ENCODE assay signal across 25 mouse cellular contexts in the genomic region with DNA sequence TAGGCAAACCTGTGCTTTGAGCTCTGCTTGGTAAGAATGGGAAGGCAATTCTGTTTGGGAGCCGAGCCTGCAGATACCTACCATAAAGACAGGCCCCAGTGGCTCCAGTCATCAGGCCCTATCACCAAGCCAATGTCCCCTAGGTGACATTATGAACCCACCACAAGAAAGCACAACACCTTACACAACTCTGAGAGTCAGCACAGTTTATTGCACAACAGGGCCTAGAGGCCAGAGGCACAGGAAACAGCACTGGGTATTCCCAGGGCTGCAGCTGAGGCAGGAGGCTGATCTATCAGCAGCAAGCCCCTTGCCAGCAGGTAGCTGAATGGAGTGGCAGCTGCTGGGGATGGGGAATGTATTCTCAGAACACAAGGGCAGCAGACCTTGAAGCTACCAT. TPM values are rescaled to one million over a fixed set of nuclear protein-coding genes. Genes with fewer than 3 reads are reported as not detected.
DNase-seq lines count a peak whose midpoint lies in the region; ATAC-seq and TF ChIP-seq lines count a peak whose summit lies in the region.
"Had no signal": no experiment of that assay in that cellular context is flagged by ENCODE, and none has a peak within 500 bp of the region (broad histone marks: within the 10 kb centered on the region; RNA-seq: fewer than 3 reads in every experiment).

No protein-coding gene starts in this region.

- DNase-seq in heart, embryonic 10.5 days (ENCODE audit: low spot score): no peak
- no peak for DNase-seq in heart, adult 2 months
- DNase-seq in 416B (ENCODE audit: low read depth) (peak; percentile 62), adipocyte (ENCODE audit: low spot score) (peak; percentile 15)
- no peak for DNase-seq in lung, postnatal 10 days
- DNase-seq in left cerebral cortex, adult 8-10 months (ENCODE audit: low spot score in 2 of 2): no peak
- DNase-seq: adrenal gland, postnatal 25 days; cerebellum, adult 2 months; cerebellum, postnatal 14 days; forebrain, postnatal 0 days; gastrocnemius, postnatal 14 days; heart, postnatal 14 days had no signal

- peaks cover 17% of the 10 kb centered on the region for H3K4me1 ChIP-seq in heart, embryonic 10.5 days
- no peaks in the 10 kb centered on the region for H3K4me1 ChIP-seq in heart, adult 2 months (ENCODE audit: control insufficient read depth, insufficient read depth, low read length)
- H3K4me1 ChIP-seq in kidney, embryonic 15.5 days: peaks cover 19% of the 10 kb centered on the region
- H3K4me1 ChIP-seq: embryonic facial prominence, embryonic 13.5 days; forebrain, embryonic 13.5 days; heart, embryonic 15.5 days; hindbrain, embryonic 15.5 days had no signal

- 76% methylated on average over 1 of the region's 1 CpGs for WGBS in heart, embryonic 10.5 days
- 78% methylated on average over 1 of the region's 1 CpGs for WGBS in heart, adult 2 months
- WGBS in kidney, embryonic 15.5 days: 42% methylated on average over 1 of the region's 1 CpGs

- TF ChIP-seq POLR2A in heart, adult 2 months (IDR thresholded peaks at IDR 0.05; ENCODE audit: insufficient read depth, low read depth, low read length): no peak

- intact Hi-C loops in heart, adult 2 months (cut with DNase I): no loop called here

- H3K9ac ChIP-seq in heart, adult 2 months (ENCODE audit: low read depth, low read length): no peak overlapping the region
- no peak overlapping the region for H3K9ac ChIP-seq in kidney, embryonic 15.5 days
- H3K9ac ChIP-seq: embryonic facial prominence, embryonic 13.5 days; forebrain, embryonic 13.5 days; forebrain, postnatal 0 days; heart, embryonic 15.5 days; hindbrain, embryonic 15.5 days had no signal

- H3K9me3 ChIP-seq in heart, embryonic 10.5 days: no peaks in the 10 kb centered on the region
- no peaks in the 10 kb centered on the region for H3K9me3 ChIP-seq in kidney, embryonic 15.5 days (replicated peaks)
- H3K9me3 ChIP-seq: embryonic facial prominence, embryonic 13.5 days; forebrain, embryonic 13.5 days; heart, embryonic 15.5 days; hindbrain, embryonic 15.5 days had no signal

- ATAC-seq in granulocyte monocyte progenitor cell, adult 5-6 weeks (replicated peaks; ENCODE audit: poor library complexity, severe bottlenecking): peak; percentile 84
- ATAC-seq in kidney, embryonic 15.5 days (replicated peaks; ENCODE audit: low FRiP score): no peak
- ATAC-seq: forebrain, embryonic 13.5 days; forebrain, postnatal 0 days; intestine, embryonic 16.5 days had no signal

- TF ChIP-seq EP300 in heart, adult 2 months (IDR thresholded peaks at IDR 0.05; ENCODE audit: insufficient read depth, low read depth, low read length): no peak

- H3K27me3 ChIP-seq in heart, embryonic 10.5 days (ENCODE audit: insufficient read depth, poor library complexity, severe bottlenecking): peaks cover 44% of the 10 kb centered on the region
- H3K27me3 ChIP-seq in heart, adult 2 months (ENCODE audit: control insufficient read depth, insufficient read depth, low read length): no peaks in the 10 kb centered on the region
- no peaks in the 10 kb centered on the region for H3K27me3 ChIP-seq in kidney, embryonic 15.5 days
- H3K27me3 ChIP-seq: forebrain, embryonic 13.5 days; hindbrain, embryonic 15.5 days had no signal

- peak overlapping the region; percentile 38; the same call in 1 of the 2 replicates for H3K27ac ChIP-seq in heart, embryonic 10.5 days
- no peak overlapping the region for H3K27ac ChIP-seq in heart, adult 2 months
- no peak overlapping the region for H3K27ac ChIP-seq in kidney, embryonic 15.5 days
- H3K27ac ChIP-seq: embryonic facial prominence, embryonic 13.5 days; forebrain, embryonic 13.5 days; heart, embryonic 15.5 days; hindbrain, embryonic 15.5 days had no signal

- no peak overlapping the region for H3K4me2 ChIP-seq in kidney, embryonic 15.5 days
- H3K4me2 ChIP-seq: embryonic facial prominence, embryonic 13.5 days; forebrain, embryonic 13.5 days; heart, embryonic 15.5 days; hindbrain, embryonic 15.5 days had no signal

- no peak for TF ChIP-seq CTCF in heart, adult 2 months (IDR thresholded peaks at IDR 0.05)

- H3K79me2 ChIP-seq in heart, adult 2 months (replicated peaks; ENCODE audit: control insufficient read depth, insufficient read depth, low read length): no peaks in the 10 kb centered on the region

- H3K4me3 ChIP-seq in heart, embryonic 10.5 days: no peak overlapping the region
- H3K4me3 ChIP-seq in heart, adult 2 months: no peak overlapping the region
- H3K4me3 ChIP-seq in kidney, embryonic 15.5 days (replicated peaks): no peak overlapping the region
- H3K4me3 ChIP-seq: embryonic facial prominence, embryonic 13.5 days; forebrain, embryonic 13.5 days; heart, embryonic 15.5 days; hindbrain, embryonic 15.5 days had no signal

- H3K36me3 ChIP-seq in heart, embryonic 10.5 days: no peaks in the 10 kb centered on the region
- H3K36me3 ChIP-seq in heart, adult 2 months (ENCODE audit: control insufficient read depth, insufficient read depth, low read length): no peaks in the 10 kb centered on the region
- no peaks in the 10 kb centered on the region for H3K36me3 ChIP-seq in kidney, embryonic 15.5 days
- H3K36me3 ChIP-seq: embryonic facial prominence, embryonic 13.5 days; heart, embryonic 15.5 days; hindbrain, embryonic 15.5 days had no signal

RNA-seq across cellular contexts. Expression of a gene that starts 6.4 kb away (rescaled TPM):
- polyA plus RNA-seq in heart, embryonic 10.5 days (2016; fragmentation: Nextera tagmentation; extraction: Ambion mirVana): not detected in 2 replicates
- total RNA-seq in heart, adult 2 months (2021): not detected
- polyA plus RNA-seq in heart, adult 2 months (2012; rRNA removed): not detected in 2 replicates
- total RNA-seq in granulocyte monocyte progenitor cell, adult 5-6 weeks (2014; fragmentation: Nextera tagmentation): not detected in 2 replicates
- total RNA-seq in granulocyte monocyte progenitor cell, adult 5-6 weeks (2017): 0.34 TPM in 1 of 2 replicates, not detected in the other
- polyA plus RNA-seq in kidney, embryonic 15.5 days (2015; fragmentation: Nextera tagmentation; extraction: Ambion mirVana): not detected in 2 replicates
- total RNA-seq in left cerebral cortex, adult 8-10 months (2022): not detected
- total RNA-seq: adrenal gland, adult 18-20 months; adrenal gland, postnatal 25 days; CH12.LX; forebrain, postnatal 0 days; gastrocnemius, adult 18-20 months; heart, postnatal 14 days had no signal
- polyA plus RNA-seq: cerebellum, adult 2 months; cortical plate, adult 2 months; embryonic facial prominence, embryonic 13.5 days; forebrain, embryonic 13.5 days; forebrain, postnatal 0 days; gonadal fat pad, adult 2 months; heart, embryonic 15.5 days; hindbrain, embryonic 11.5 days; hindbrain, embryonic 15.5 days had no signal

RNA-seq across cellular contexts. Expression of a gene that starts 11.7 kb away (rescaled TPM):
- polyA plus RNA-seq in heart, embryonic 10.5 days (2016; fragmentation: Nextera tagmentation; extraction: Ambion mirVana): not detected in 2 replicates
- total RNA-seq in heart, adult 2 months (2021): not detected
- polyA plus RNA-seq in heart, adult 2 months (2012; rRNA removed): 0.12 TPM in 1 of 2 replicates, not detected in the other
- total RNA-seq in granulocyte monocyte progenitor cell, adult 5-6 weeks (2014; fragmentation: Nextera tagmentation): not detected in 2 replicates
- total RNA-seq in granulocyte monocyte progenitor cell, adult 5-6 weeks (2017): not detected in 2 replicates
- not detected in 2 replicates for polyA plus RNA-seq in kidney, embryonic 15.5 days (2015; fragmentation: Nextera tagmentation; extraction: Ambion mirVana)
- total RNA-seq in left cerebral cortex, adult 8-10 months (2022): not detected
- total RNA-seq: adrenal gland, adult 18-20 months; adrenal gland, postnatal 25 days; CH12.LX; gastrocnemius, adult 18-20 months; gastrocnemius, postnatal 14 days; heart, postnatal 14 days had no signal
- polyA plus RNA-seq: cerebellum, adult 2 months; cortical plate, adult 2 months; embryonic facial prominence, embryonic 13.5 days; forebrain, embryonic 13.5 days; gonadal fat pad, adult 2 months; heart, embryonic 15.5 days; hindbrain, embryonic 11.5 days; intestine, embryonic 16.5 days had no signal

RNA-seq across cellular contexts. Expression of a gene that starts 21.4 kb away (rescaled TPM):
- polyA plus RNA-seq in heart, embryonic 10.5 days (2016; fragmentation: Nextera tagmentation; extraction: Ambion mirVana): not detected in 2 replicates
- not detected for total RNA-seq in heart, adult 2 months (2021)
- not detected in 2 replicates for polyA plus RNA-seq in heart, adult 2 months (2012; rRNA removed)
- not detected in 2 replicates for total RNA-seq in granulocyte monocyte progenitor cell, adult 5-6 weeks (2014; fragmentation: Nextera tagmentation)
- not detected in 2 replicates for total RNA-seq in granulocyte monocyte progenitor cell, adult 5-6 weeks (2017)
- polyA plus RNA-seq in kidney, embryonic 15.5 days (2015; fragmentation: Nextera tagmentation; extraction: Ambion mirVana): not detected in 2 replicates
- not detected for total RNA-seq in left cerebral cortex, adult 8-10 months (2022)
- total RNA-seq: adrenal gland, adult 18-20 months; adrenal gland, postnatal 25 days; CH12.LX; forebrain, postnatal 0 days; gastrocnemius, adult 18-20 months; gastrocnemius, postnatal 14 days; heart, postnatal 14 days had no signal
- polyA plus RNA-seq: cerebellum, adult 2 months; cortical plate, adult 2 months; embryonic facial prominence, embryonic 13.5 days; forebrain, embryonic 13.5 days; forebrain, postnatal 0 days; gonadal fat pad, adult 2 months; heart, embryonic 15.5 days; hindbrain, embryonic 11.5 days; hindbrain, embryonic 15.5 days; intestine, embryonic 16.5 days had no signal

RNA-seq across cellular contexts. Expression of a gene that starts 32.1 kb away (rescaled TPM):
- not detected in 2 replicates for polyA plus RNA-seq in heart, embryonic 10.5 days (2016; fragmentation: Nextera tagmentation; extraction: Ambion mirVana)
- not detected for total RNA-seq in heart, adult 2 months (2021)
- polyA plus RNA-seq in heart, adult 2 months (2012; rRNA removed): not detected in 2 replicates
- not detected in 2 replicates for total RNA-seq in granulocyte monocyte progenitor cell, adult 5-6 weeks (2014; fragmentation: Nextera tagmentation)
- total RNA-seq in granulocyte monocyte progenitor cell, adult 5-6 weeks (2017): not detected in 2 replicates
- polyA plus RNA-seq in kidney, embryonic 15.5 days (2015; fragmentation: Nextera tagmentation; extraction: Ambion mirVana): not detected in 2 replicates
- total RNA-seq in left cerebral cortex, adult 8-10 months (2022): not detected
- total RNA-seq: adrenal gland, adult 18-20 months; adrenal gland, postnatal 25 days; CH12.LX; forebrain, postnatal 0 days; gastrocnemius, adult 18-20 months; gastrocnemius, postnatal 14 days; heart, postnatal 14 days had no signal
- polyA plus RNA-seq: cerebellum, adult 2 months; cortical plate, adult 2 months; embryonic facial prominence, embryonic 13.5 days; forebrain, embryonic 13.5 days; forebrain, postnatal 0 days; gonadal fat pad, adult 2 months; heart, embryonic 15.5 days; hindbrain, embryonic 11.5 days; hindbrain, embryonic 15.5 days; intestine, embryonic 16.5 days had no signal

RNA-seq across cellular contexts. Expression of a gene that starts 37.4 kb away (rescaled TPM):
- not detected in 2 replicates for polyA plus RNA-seq in heart, embryonic 10.5 days (2016; fragmentation: Nextera tagmentation; extraction: Ambion mirVana)
- total RNA-seq in heart, adult 2 months (2021): not detected
- polyA plus RNA-seq in heart, adult 2 months (2012; rRNA removed): not detected in 2 replicates
- not detected in 2 replicates for total RNA-seq in granulocyte monocyte progenitor cell, adult 5-6 weeks (2014; fragmentation: Nextera tagmentation)
- total RNA-seq in granulocyte monocyte progenitor cell, adult 5-6 weeks (2017): not detected in 2 replicates
- 0.17 and 0.18 TPM in 2 replicates for polyA plus RNA-seq in kidney, embryonic 15.5 days (2015; fragmentation: Nextera tagmentation; extraction: Ambion mirVana)
- not detected for total RNA-seq in left cerebral cortex, adult 8-10 months (2022)
- total RNA-seq: adrenal gland, adult 18-20 months; adrenal gland, postnatal 25 days; CH12.LX; forebrain, postnatal 0 days; gastrocnemius, adult 18-20 months; gastrocnemius, postnatal 14 days; heart, postnatal 14 days had no signal
- polyA plus RNA-seq: cerebellum, adult 2 months; embryonic facial prominence, embryonic 13.5 days; forebrain, embryonic 13.5 days; forebrain, postnatal 0 days; heart, embryonic 15.5 days; hindbrain, embryonic 11.5 days; hindbrain, embryonic 15.5 days had no signal

Comparison
In these comparisons a context has a peak if more than half of its experiments do, and no peak if none do; other contexts are left out.
1. DNase-seq: peak in 416B (single experiment) and adipocyte (single experiment); none in heart, embryonic 10.5 days (single experiment), heart, adult 2 months (0 of 2), lung, postnatal 10 days (single experiment) and left cerebral cortex, adult 8-10 months (0 of 2).